ENCODE assay signal across 13 mouse cellular contexts in genomic region chr4:64521883-64522282, GRCm38 (mm10).
DNase-seq lines count a peak whose midpoint lies in the region; ATAC-seq and TF ChIP-seq lines count a peak whose summit lies in the region.
"Had no signal": no experiment of that assay in that cellular context is flagged by ENCODE, and none has a peak within 500 bp of the region (broad histone marks: within the 10 kb centered on the region; RNA-seq: fewer than 3 reads in every experiment).

No protein-coding gene starts in this region.

- no peak for TF ChIP-seq POLR2A in MEL (IDR thresholded peaks at IDR 0.05; ENCODE audit: control insufficient read depth in 1 of 2, insufficient read depth in 1 of 2, low read depth in 1 of 2, low read length in 2 of 2, poor library complexity in 1 of 2)

- TF ChIP-seq CTCF in gastrocnemius, adult 2 months (IDR thresholded peaks at IDR 0.05) = peak; percentile 56
- TF ChIP-seq CTCF in liver, postnatal 0 days (IDR thresholded peaks at IDR 0.05; ENCODE audit: low read depth) = peak; percentile 26; the same call in 1 of the 2 replicates
- no peak; a peak in 1 of 6 replicates for TF ChIP-seq CTCF in MEL (IDR thresholded peaks at IDR 0.05 in 2 of 3, conservative IDR thresholded peaks at IDR 0.05 in 1 of 3; ENCODE audit: control insufficient read depth in 1 of 3, insufficient read depth in 1 of 3, low read depth in 2 of 3, low read length in 3 of 3, poor library complexity in 1 of 3, severe bottlenecking in 1 of 3)

- peak; percentile 20 for TF ChIP-seq RAD21 in MEL (IDR thresholded peaks at IDR 0.05; ENCODE audit: low read depth, low read length)

- H3K79me2 ChIP-seq in MEL (ENCODE audit: control insufficient read depth, insufficient read depth, low read length, poor library complexity) = no peaks in the 10 kb centered on the region

- no peak for DNase-seq in gastrocnemius, adult 2 months
- DNase-seq in gastrocnemius, postnatal 36 days = no peak
- no peak for DNase-seq in liver, postnatal 0 days
- DNase-seq in MEL (ENCODE audit: low read depth, low spot score) = peak; percentile 3
- DNase-seq in mesoderm, embryonic 11.5 days (ENCODE audit: low read depth, low spot score) = peak; percentile 26
- no peak for DNase-seq in ovary, postnatal 14 days (ENCODE audit: low spot score)
- no peak for DNase-seq in spleen, postnatal 36 days (ENCODE audit: low spot score in 2 of 2)

- no peak overlapping the region for H3K9ac ChIP-seq in liver, postnatal 0 days (replicated peaks)
- H3K9ac ChIP-seq in liver, embryonic 12.5 days = no peak overlapping the region
- H3K9ac ChIP-seq in MEL (ENCODE audit: control insufficient read depth, low read depth, low read length, poor library complexity, severe bottlenecking) = no peak overlapping the region
- H3K9ac ChIP-seq: embryonic facial prominence, embryonic 15.5 days; heart, embryonic 13.5 days; intestine, embryonic 15.5 days; stomach, embryonic 15.5 days had no signal

- H3K4me2 ChIP-seq in liver, postnatal 0 days (ENCODE audit: low read depth, low read length) = no peak overlapping the region
- H3K4me2 ChIP-seq in liver, embryonic 12.5 days = no peak overlapping the region
- H3K4me2 ChIP-seq: embryonic facial prominence, embryonic 15.5 days; heart, embryonic 13.5 days; intestine, embryonic 15.5 days; stomach, embryonic 15.5 days had no signal

- no peaks in the 10 kb centered on the region for H3K4me1 ChIP-seq in liver, postnatal 0 days (ENCODE audit: insufficient read depth)
- no peaks in the 10 kb centered on the region for H3K4me1 ChIP-seq in liver, embryonic 12.5 days
- H3K4me1 ChIP-seq in MEL (ENCODE audit: control insufficient read depth in 1 of 2, insufficient read depth in 2 of 2, low read length in 2 of 2) = no peaks in the 10 kb centered on the region
- H3K4me1 ChIP-seq: embryonic facial prominence, embryonic 15.5 days; heart, embryonic 13.5 days; intestine, embryonic 15.5 days; stomach, embryonic 15.5 days had no signal

- no peak for ATAC-seq in liver, postnatal 0 days
- ATAC-seq in liver, embryonic 12.5 days = no peak
- ATAC-seq: CD4-positive, CD25-positive, alpha-beta regulatory T cell, adult 4 months; intestine, embryonic 15.5 days had no signal

- intact Hi-C loops in gastrocnemius, adult 2 months (cut with DNase I) = loop anchor here (2.0 to 5.0 kb wide), 2 partner anchors 975 to 1065 kb away; no protein-coding TSS in a partner anchor
- intact Hi-C loops in gastrocnemius, postnatal 36 days (cut with DNase I) = loop anchor here (10.0 kb wide), 1 partner anchor 973 kb away; no protein-coding TSS in a partner anchor

- no peak overlapping the region for H3K4me3 ChIP-seq in gastrocnemius, adult 2 months
- no peak overlapping the region for H3K4me3 ChIP-seq in liver, postnatal 0 days (ENCODE audit: low read depth, low read length)
- no peak overlapping the region for H3K4me3 ChIP-seq in liver, embryonic 12.5 days
- H3K4me3 ChIP-seq in MEL (ENCODE audit: control insufficient read depth in 1 of 2, insufficient read depth in 1 of 2, low read depth in 2 of 2, low read length in 2 of 2) = no peak overlapping the region
- H3K4me3 ChIP-seq: embryonic facial prominence, embryonic 15.5 days; heart, embryonic 13.5 days; intestine, embryonic 15.5 days; stomach, embryonic 15.5 days had no signal

- no peak for TF ChIP-seq EP300 in liver, postnatal 0 days (IDR thresholded peaks at IDR 0.05; ENCODE audit: low read depth)
- no peak for TF ChIP-seq EP300 in MEL (IDR thresholded peaks at IDR 0.05; ENCODE audit: low read depth in 1 of 2, low read length in 2 of 2)

- H3K27me3 ChIP-seq in liver, postnatal 0 days (ENCODE audit: insufficient read depth, low read length) = no peaks in the 10 kb centered on the region
- H3K27me3 ChIP-seq in liver, embryonic 12.5 days (replicated peaks) = no peaks in the 10 kb centered on the region
- no peaks in the 10 kb centered on the region for H3K27me3 ChIP-seq in MEL (ENCODE audit: control insufficient read depth in 1 of 2, insufficient read depth in 2 of 2, low read length in 2 of 2)
- H3K27me3 ChIP-seq: embryonic facial prominence, embryonic 15.5 days; heart, embryonic 13.5 days; intestine, embryonic 15.5 days; stomach, embryonic 15.5 days had no signal

- no peak overlapping the region for H3K27ac ChIP-seq in gastrocnemius, adult 2 months
- no peak overlapping the region for H3K27ac ChIP-seq in liver, postnatal 0 days (ENCODE audit: low read depth)
- H3K27ac ChIP-seq in liver, embryonic 12.5 days = no peak overlapping the region
- no peak overlapping the region for H3K27ac ChIP-seq in MEL (ENCODE audit: control insufficient read depth, low read depth, low read length)
- H3K27ac ChIP-seq: embryonic facial prominence, embryonic 15.5 days; heart, embryonic 13.5 days; intestine, embryonic 15.5 days; stomach, embryonic 15.5 days had no signal

- no peaks in the 10 kb centered on the region for H3K9me3 ChIP-seq in liver, postnatal 0 days (ENCODE audit: low read length)
- H3K9me3 ChIP-seq in liver, embryonic 12.5 days (replicated peaks) = no peaks in the 10 kb centered on the region
- no peaks in the 10 kb centered on the region for H3K9me3 ChIP-seq in MEL (replicated peaks; ENCODE audit: insufficient read depth, low read length)
- H3K9me3 ChIP-seq: embryonic facial prominence, embryonic 15.5 days; heart, embryonic 13.5 days; intestine, embryonic 15.5 days; stomach, embryonic 15.5 days had no signal

- no peaks in the 10 kb centered on the region for H3K36me3 ChIP-seq in liver, postnatal 0 days (replicated peaks; ENCODE audit: insufficient read depth, low read length)
- H3K36me3 ChIP-seq in liver, embryonic 12.5 days = no peaks in the 10 kb centered on the region
- H3K36me3 ChIP-seq in MEL (ENCODE audit: control insufficient read depth in 1 of 2, insufficient read depth in 2 of 2, low read length in 2 of 2) = no peaks in the 10 kb centered on the region
- H3K36me3 ChIP-seq: embryonic facial prominence, embryonic 15.5 days; heart, embryonic 13.5 days; intestine, embryonic 15.5 days; stomach, embryonic 15.5 days had no signal

TF ChIP-seq in MEL, 35 proteins besides CTCF, POLR2A, EP300 and RAD21:
- peak; percentile 17; the same call in 1 of the 2 replicates for TF ChIP-seq SMC3 (IDR thresholded peaks at IDR 0.05; ENCODE audit: low read depth, low read length)
- no peak for TF ChIP-seq GABPA (IDR thresholded peaks at IDR 0.05; ENCODE audit: low read depth, low read length)

Comparison
In these comparisons a context has a peak if more than half of its experiments do, and no peak if none do; other contexts are left out.
1. DNase-seq: peak in MEL (single experiment) and mesoderm, embryonic 11.5 days (single experiment); none in gastrocnemius, adult 2 months (single experiment), gastrocnemius, postnatal 36 days (0 of 2), liver, postnatal 0 days (single experiment), ovary, postnatal 14 days (single experiment) and spleen, postnatal 36 days (0 of 2).
2. CTCF ChIP-seq: peak in gastrocnemius, adult 2 months (single experiment) and liver, postnatal 0 days (single experiment); none in MEL (0 of 3).